Mouse (Mus musculus) urinary bladder, adult 18-20 months (tissue): ENCODE data around the gene Pim1.
"Not testable (repeated sequence)": the region's sequence is repeated elsewhere in the genome, so short reads cannot be mapped to it uniquely, and the experiment has no call there.

ENCODE experiments used
- DNase-seq, 2 experiments: peaks; one replicate each; pipeline ENCODE4 v3.0.0; 2022; ENCODE audit warnings: low spot score in 2 of 2, mixed read lengths in 2 of 2

Pim1 gene

GRCm38 (mm10) chr17:29493461-29493980 lies 3.0 kb downstream of the Pim1 start:
- DNase-seq: no peak

- DNase-seq: no peak
These were observed 3.6 kb downstream of the Pim1 start for GRCm38 (mm10) chr17:29494062-29494731.

GRCm38 (mm10) chr17:29494732-29495076 lies 4.2 kb downstream of the Pim1 start:
- DNase-seq: no peak

- DNase-seq: no peak
These were observed 5.9 kb downstream of the Pim1 start for GRCm38 (mm10) chr17:29496211-29497070.

GRCm38 (mm10) chr17:29497071-29497354 lies 6.5 kb downstream of the Pim1 start:
- no peak for DNase-seq

- not testable (repeated sequence) for DNase-seq
These were observed 6.9 kb downstream of the Pim1 start for GRCm38 (mm10) chr17:29497481-29497880.

GRCm38 (mm10) chr17:29498028-29498427 lies 7.5 kb downstream of the Pim1 start:
- no peak for DNase-seq

GRCm38 (mm10) chr17:29498952-29499351 lies 8.4 kb downstream of the Pim1 start:
- DNase-seq: not testable (repeated sequence)

- no peak for DNase-seq
These were observed 9.0 kb downstream of the Pim1 start for GRCm38 (mm10) chr17:29499511-29499910.

GRCm38 (mm10) chr17:29500243-29500740 lies 9.7 kb downstream of the Pim1 start:
- no peak for DNase-seq

- DNase-seq: no peak
These were observed 10.4 kb downstream of the Pim1 start for GRCm38 (mm10) chr17:29500802-29501469.

- DNase-seq: no peak
These were observed 11.6 kb downstream of the Pim1 start for GRCm38 (mm10) chr17:29502005-29502668.

- no peak for DNase-seq
These were observed 12.4 kb downstream of the Pim1 start for GRCm38 (mm10) chr17:29502669-29503665.

- DNase-seq: no peak
These were observed 13.1 kb downstream of the Pim1 start for GRCm38 (mm10) chr17:29503700-29504099.

- DNase-seq: no peak
These were observed 18.5 kb downstream of the Pim1 start for GRCm38 (mm10) chr17:29508927-29509608.

- DNase-seq: no peak
These were observed 20.1 kb downstream of the Pim1 start for GRCm38 (mm10) chr17:29510691-29511090.

GRCm38 (mm10) chr17:29513044-29513730 lies 22.6 kb downstream of the Pim1 start:
- DNase-seq: peak; percentile 65 to 67

GRCm38 (mm10) chr17:29514435-29514834 lies 23.9 kb downstream of the Pim1 start:
- DNase-seq: peak; percentile 69 to 71

- not testable (repeated sequence) for DNase-seq
These were observed 28.1 kb downstream of the Pim1 start for GRCm38 (mm10) chr17:29518665-29519064.
